Mouse (Mus musculus) CH12.LX (cell line): Measurements from ENCODE around the gene Eif4a3. TPM values are rescaled to one million over a fixed set of nuclear protein-coding genes. Genes with fewer than 3 reads are reported as not detected.

Experiments
- DNase-seq: peaks from one replicate; pipeline ENCODE4 v3.0.0-alpha.2; 2013; ENCODE audit errors: extremely low read depth
- H3K27ac ChIP-seq: 2 replicates; pipeline ENCODE4 v1.5.1; 2012; ENCODE audit warnings: low read depth, mild to moderate bottlenecking, control low read depth, moderate library complexity; ENCODE audit not compliant: insufficient read depth
- H3K27me3 ChIP-seq: replicated peaks from 2 replicates; pipeline ENCODE3; 2012; ENCODE audit warnings: inconsistent platforms
- H3K36me3 ChIP-seq, 2 experiments: replicated peaks in 1 of 2; 2 replicates each; pipeline versions ENCODE3 to v1.6.1; 2012; ENCODE audit warnings: inconsistent platforms in 1 of 2, low read length in 1 of 2, mild to moderate bottlenecking in 1 of 2, mixed read lengths in 1 of 2, moderate library complexity in 1 of 2; ENCODE audit not compliant: control insufficient read depth in 1 of 2, insufficient read depth in 1 of 2
- H3K4me1 ChIP-seq, 2 experiments: 2 replicates each; pipeline ENCODE4 v1.6.1; 2012; ENCODE audit warnings: inconsistent platforms in 1 of 2, moderate library complexity in 1 of 2; ENCODE audit not compliant: insufficient read depth in 2 of 2, control insufficient read depth in 1 of 2
- H3K4me2 ChIP-seq: 2 replicates; pipeline ENCODE4 v1.6.1; 2012; ENCODE audit warnings: low read depth, mild to moderate bottlenecking, control low read depth; ENCODE audit not compliant: poor library complexity, insufficient read depth, severe bottlenecking
- H3K4me3 ChIP-seq, 3 experiments: fragments of 150-350 bp in 1 of 3; sonication (generic) in 1 of 3; replicated peaks in 1 of 3; 2 replicates each; pipeline versions ENCODE3 to v1.5.1; 2011 to 2012; ENCODE audit warnings: low read depth in 2 of 3, low read length in 2 of 3, mild to moderate bottlenecking in 2 of 3, moderate library complexity in 2 of 3, control low read depth in 1 of 3, improper control_type of control experiment in 1 of 3, inconsistent platforms in 1 of 3, mixed read lengths in 1 of 3; ENCODE audit not compliant: poor library complexity in 1 of 3
- H3K79me2 ChIP-seq: replicated peaks from 2 replicates; pipeline ENCODE4 v1.6.1; 2012; ENCODE audit warnings: mild to moderate bottlenecking, moderate library complexity; ENCODE audit not compliant: control insufficient read depth, poor library complexity, insufficient read depth, severe bottlenecking; ENCODE audit errors: extremely low read depth
- H3K9ac ChIP-seq: 2 replicates; pipeline ENCODE4 v1.6.1; 2012; ENCODE audit warnings: low read depth, mild to moderate bottlenecking, control low read depth, moderate library complexity; ENCODE audit not compliant: insufficient read depth
- H3K9me3 ChIP-seq: replicated peaks from 2 replicates; pipeline ENCODE3; 2012; ENCODE audit warnings: low read length, inconsistent platforms, mixed read lengths
- BHLHE40 ChIP-seq: IDR thresholded peaks from 2 replicates; pipeline ENCODE4 v1.6.1; 2011; ENCODE audit warnings: mild to moderate bottlenecking, low read depth, low read length, improper control_type of control experiment
- CHD1 ChIP-seq: IDR thresholded peaks from 2 replicates; pipeline ENCODE4 v1.6.1; 2012; ENCODE audit warnings: low read depth, low read length, improper control_type of control experiment, inconsistent platforms
- E2F4 ChIP-seq: IDR thresholded peaks from 2 replicates; pipeline ENCODE4 v1.6.1; 2011; ENCODE audit warnings: low read depth, low read length, improper control_type of control experiment; ENCODE audit not compliant: insufficient replicate concordance
- EP300 ChIP-seq: IDR thresholded peaks from 2 replicates; pipeline ENCODE4 v1.6.1; 2011; ENCODE audit warnings: low read length, improper control_type of control experiment
- ETS1 ChIP-seq: conservative IDR thresholded peaks from 2 replicates; pipeline ENCODE4 v1.6.1; 2012; ENCODE audit warnings: low read depth, mild to moderate bottlenecking, inconsistent platforms, low read length, improper control_type of control experiment, moderate library complexity
- JUN ChIP-seq: IDR thresholded peaks from 2 replicates; pipeline ENCODE4 v1.6.1; 2011; ENCODE audit warnings: low read depth, mild to moderate bottlenecking, low read length, improper control_type of control experiment, moderate library complexity; ENCODE audit not compliant: insufficient read depth
- JUND ChIP-seq: conservative IDR thresholded peaks from 2 replicates; pipeline ENCODE4 v1.6.1; 2011; ENCODE audit warnings: low read depth, low read length, improper control_type of control experiment
- KAT2A ChIP-seq: IDR thresholded peaks from 2 replicates; pipeline ENCODE4 v1.6.1; 2012; ENCODE audit warnings: low read length, improper control_type of control experiment, inconsistent platforms; ENCODE audit not compliant: insufficient replicate concordance
- MAFK ChIP-seq: IDR thresholded peaks from 2 replicates; pipeline ENCODE4 v1.6.1; 2011; ENCODE audit warnings: low read length, improper control_type of control experiment; ENCODE audit not compliant: insufficient replicate concordance
- MEF2A ChIP-seq: IDR thresholded peaks from 2 replicates; pipeline ENCODE4 v1.6.1; 2014; ENCODE audit warnings: low read depth, mild to moderate bottlenecking, inconsistent platforms, low read length, improper control_type of control experiment, borderline replicate concordance
- MXI1 ChIP-seq: IDR thresholded peaks from 2 replicates; pipeline ENCODE4 v1.6.1; 2011; ENCODE audit warnings: mild to moderate bottlenecking, low read depth, low read length, improper control_type of control experiment
- MYC ChIP-seq: IDR thresholded peaks from 2 replicates; pipeline ENCODE4 v1.6.1; 2011; ENCODE audit warnings: low read depth, mild to moderate bottlenecking, improper control_type of control experiment, low read length
- NELFE ChIP-seq: IDR thresholded peaks from 2 replicates; pipeline ENCODE4 v1.6.1; 2011; ENCODE audit warnings: low read depth, low read length, improper control_type of control experiment
- NRF1 ChIP-seq: IDR thresholded peaks from 2 replicates; pipeline ENCODE4 v1.6.1; 2014; ENCODE audit warnings: low read depth, mild to moderate bottlenecking, inconsistent platforms, low read length, improper control_type of control experiment, moderate library complexity
- POLR2A ChIP-seq: IDR thresholded peaks from 2 replicates; pipeline ENCODE4 v1.6.1; 2011; ENCODE audit warnings: low read depth, mild to moderate bottlenecking, improper control_type of control experiment, low read length
- RAD21 ChIP-seq: IDR thresholded peaks from 2 replicates; pipeline ENCODE4 v1.6.1; 2011; ENCODE audit warnings: low read depth, mild to moderate bottlenecking, low read length, improper control_type of control experiment, moderate library complexity
- RCOR1 ChIP-seq: conservative IDR thresholded peaks from 2 replicates; pipeline ENCODE4 v1.6.1; 2012; ENCODE audit warnings: low read depth, mild to moderate bottlenecking, inconsistent platforms, low read length, improper control_type of control experiment
- SIN3A ChIP-seq: IDR thresholded peaks from 2 replicates; pipeline ENCODE4 v1.6.1; 2012; ENCODE audit warnings: low read length, improper control_type of control experiment, inconsistent platforms
- SMC3 ChIP-seq: IDR thresholded peaks from 2 replicates; pipeline ENCODE4 v1.6.1; 2011; ENCODE audit warnings: low read depth, low read length, improper control_type of control experiment
- TCF12 ChIP-seq: IDR thresholded peaks from 2 replicates; pipeline ENCODE4 v1.6.1; 2014; ENCODE audit warnings: low read depth, mild to moderate bottlenecking, inconsistent platforms, low read length, improper control_type of control experiment
- USF2 ChIP-seq: conservative IDR thresholded peaks from 2 replicates; pipeline ENCODE4 v1.6.1; 2011; ENCODE audit warnings: low read depth, low read length, improper control_type of control experiment
- ZC3H11A ChIP-seq: IDR thresholded peaks from 2 replicates; pipeline ENCODE4 v1.6.1; 2012; ENCODE audit warnings: low read depth, mild to moderate bottlenecking, inconsistent platforms, low read length, improper control_type of control experiment
- ZMIZ1 ChIP-seq: IDR thresholded peaks from 2 replicates; pipeline ENCODE4 v1.6.1; 2012; ENCODE audit warnings: low read depth, mild to moderate bottlenecking, inconsistent platforms, low read length, improper control_type of control experiment
- ZNF384 ChIP-seq: IDR thresholded peaks from 2 replicates; pipeline ENCODE4 v1.6.1; 2012; ENCODE audit warnings: low read depth, low read length, improper control_type of control experiment, inconsistent platforms
- dilution Hi-C: fragments of 300-500 bp; cut with MboI; formaldehyde crosslinking; loops from 2 replicates; pipeline ENCODE4 v1.14.3; 2020; ENCODE audit warnings: low sequenced_read_pairs; ENCODE audit not compliant: extremely low pct_unique_long_range_greater_than_20kb, extremely low pct_ligation_motif_present
- in situ Hi-C: fragments of 300-500 bp; cut with MboI; formaldehyde crosslinking; loops from 3 replicates; pipeline ENCODE4 v1.14.3; 2019; ENCODE audit warnings: low sequenced_read_pairs, low pct_ligation_motif_present, low pct_unique_long_range_greater_than_20kb, mixed read lengths
- polyA plus RNA-seq: library from polyadenylated mRNA; unstranded; fragments of >175 nt; gene quantifications from 2 replicates; pipeline ENCODE4 v1.2.1, GENCODE M21; 2012; ENCODE audit warnings: low read depth; ENCODE audit not compliant: insufficient read length
- total RNA-seq, 2 experiments: library from RNA; depleted of rRNA; stranded (reverse); fragments of 300-350 nt in 1 of 2; fragments of >200 nt in 1 of 2; gene quantifications; 2 replicates each; pipeline ENCODE4 v1.2.3; 2012 to 2014

Eif4a3 gene
- total and polyA plus RNA-seq, 3 experiments: 400 to 554 (median 402) TPM

DNA sequence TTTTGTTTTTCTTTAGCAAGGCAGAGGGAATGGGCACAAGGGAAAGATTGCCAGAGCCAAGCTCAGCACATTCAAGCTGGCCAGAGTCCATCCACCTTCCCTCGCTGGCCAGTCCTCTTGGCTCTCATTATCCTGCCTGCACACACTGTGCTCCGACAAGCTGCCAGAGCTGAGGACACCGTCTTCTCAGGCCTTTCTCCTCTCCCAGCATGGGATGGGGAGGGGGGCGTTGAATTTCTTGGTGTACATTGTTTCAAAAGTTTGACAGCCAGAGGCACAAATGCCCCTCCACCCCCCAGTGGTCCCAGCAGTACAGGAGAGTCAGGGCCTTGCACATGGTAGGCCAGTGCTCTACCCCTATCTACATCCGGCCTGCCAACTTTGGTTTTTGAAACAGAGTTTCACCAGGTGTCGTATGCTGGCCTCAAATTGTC is 32.6 kb downstream of the Eif4a3 start:
- dilution Hi-C loops (no loop called here), in situ Hi-C loops (no loop called here)
- H3K4me1 ChIP-seq: peaks cover 13 to 32% of the 10 kb centered on the region in 2 experiments
- DNase-seq: no peak
- peaks cover 2% of the 10 kb centered on the region for H3K9me3 ChIP-seq
- H3K36me3 ChIP-seq: peaks cover 20 to 31% of the 10 kb centered on the region in 2 experiments
- H3K79me2 ChIP-seq: peaks cover 4% of the 10 kb centered on the region; the same call in 1 of the 2 replicates
- no peak for TF ChIP-seq KAT2A
- no peak for TF ChIP-seq TCF12
- no peak for TF ChIP-seq MXI1
- no peak for TF ChIP-seq CHD1
- no peak for TF ChIP-seq EP300
- no peak for TF ChIP-seq E2F4
- no peak for TF ChIP-seq NRF1
- no peak for TF ChIP-seq ETS1
- TF ChIP-seq RAD21: no peak
- TF ChIP-seq MEF2A: no peak
- no peak for TF ChIP-seq SMC3
- no peak; the same call in 1 of the 2 replicates for TF ChIP-seq RCOR1
- no peak for TF ChIP-seq SIN3A
- no peak for TF ChIP-seq MYC
- TF ChIP-seq ZC3H11A: no peak
- no peak for TF ChIP-seq JUN
- TF ChIP-seq MAFK: no peak
- no peak for TF ChIP-seq BHLHE40
- TF ChIP-seq POLR2A: no peak
- no peak for TF ChIP-seq ZMIZ1
- TF ChIP-seq, all 38 proteins: peak for 0
- H3K4me3 ChIP-seq: peak overlapping the region in 1 of 3 experiments; percentile 67
- H3K9ac ChIP-seq: 0 out of 2 replicates have a peak overlapping the region, but pooled peaks have one; percentile 13
- peak overlapping the region; percentile 51 for H3K4me2 ChIP-seq
- peaks cover 32% of the 10 kb centered on the region for H3K27me3 ChIP-seq
- no peak overlapping the region for H3K27ac ChIP-seq

DNA sequence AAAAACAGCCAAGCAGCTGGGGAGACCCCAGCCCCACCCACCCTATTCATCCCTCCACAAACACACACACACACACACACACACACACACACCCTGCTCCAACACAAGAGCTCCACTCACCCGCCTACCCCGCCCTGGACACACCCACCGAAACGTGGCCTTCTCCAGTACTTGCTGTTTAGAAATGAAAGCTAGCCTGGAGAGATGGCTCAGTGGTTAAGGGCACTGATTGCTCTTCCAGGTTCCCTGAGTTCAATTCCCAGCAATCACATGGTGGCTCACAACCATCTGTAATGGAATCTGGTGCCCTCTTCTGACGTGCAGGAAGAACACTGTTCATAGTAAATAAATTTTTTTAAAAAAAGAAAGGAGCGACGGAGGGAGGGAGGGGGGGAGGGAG is 34.1 kb downstream of the Eif4a3 start:
- Histone ChIP-seq H3K4me3 (no peak overlapping the region), H3K36me3 (peaks cover 11 to 17% of the 10 kb centered on the region in 2 experiments), H3K27ac (no peak overlapping the region), H3K79me2 (peaks cover 4% of the 10 kb centered on the region; the same call in 1 of the 2 replicates), H3K9ac (no peak overlapping the region), H3K4me1 (peaks cover 13 to 32% of the 10 kb centered on the region in 2 experiments), H3K27me3 (peaks cover 45% of the 10 kb centered on the region), H3K9me3 (peaks cover 2% of the 10 kb centered on the region), H3K4me2 (no peak overlapping the region)
- no peak for DNase-seq
- TF ChIP-seq MAFK (no peak), ZNF384 (peak; percentile 9; the same call in 1 of the 2 replicates), JUND (no peak), SIN3A (no peak), E2F4 (no peak), USF2 (no peak), NELFE (no peak)
- in situ Hi-C loops: no loop called here
- dilution Hi-C loops: no loop called here
